Mouse (Mus musculus): ENCODE data around the gene Sbds. TPM values are rescaled to one million over a fixed set of nuclear protein-coding genes. Genes with fewer than 3 reads are reported as not detected.

Gene Sbds
- polyA plus RNA-seq, 1 experiment, result 18.7 TPM

GRCm38 (mm10) chr5:130239856-130240255, 15.5 kb downstream of the Sbds start:
- H3K36me3 ChIP-seq (ENCODE audit: control insufficient read depth, insufficient read depth, low read length), result peaks cover 54% of the 10 kb centered on the region
- no peaks in the 10 kb centered on the region for H3K27me3 ChIP-seq (ENCODE audit: control insufficient read depth, insufficient read depth, low read length)
- TF ChIP-seq CTCF (IDR thresholded peaks at IDR 0.05; ENCODE audit: extremely low read depth, insufficient read depth, insufficient read length, insufficient replicate concordance), result no peak
- TF ChIP-seq POLR2A (IDR thresholded peaks at IDR 0.05; ENCODE audit: low read depth, low read length), result no peak
- H3K4me1 ChIP-seq (ENCODE audit: control insufficient read depth, insufficient read depth, insufficient read length), result no peaks in the 10 kb centered on the region
- no peak overlapping the region for H3K4me3 ChIP-seq (ENCODE audit: extremely low read depth, insufficient read depth, insufficient read length)
- no peak overlapping the region for H3K27ac ChIP-seq (ENCODE audit: insufficient read depth, low read length)
- DNase-seq (ENCODE audit: low read depth in 1 of 2, low spot score in 2 of 2), result no peak
- 99% methylated on average over 2 of the region's 2 CpGs for WGBS

DNA sequence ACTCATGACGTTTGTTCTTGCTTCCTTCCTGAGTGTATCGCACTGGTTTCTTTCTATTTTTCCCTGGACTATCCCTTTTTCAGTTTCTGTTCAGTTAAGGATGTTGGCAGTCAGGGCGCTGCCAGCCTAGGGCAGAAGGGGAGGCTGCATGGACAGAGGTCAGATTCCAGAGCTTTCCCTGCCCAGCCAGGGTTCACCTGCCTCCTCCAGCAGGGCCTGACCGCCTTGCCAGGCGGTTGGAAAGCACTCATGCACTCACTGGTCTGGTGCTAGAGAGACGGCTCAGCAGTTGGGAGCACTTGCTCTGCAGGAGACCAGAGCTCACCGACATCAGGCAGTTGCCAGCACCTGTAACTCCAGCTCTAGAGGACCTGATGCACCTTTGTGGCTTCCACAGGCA, 16.1 kb downstream of the Sbds start:
- Histone ChIP-seq H3K36me3 (ENCODE audit: control insufficient read depth, insufficient read depth, low read length) (peaks cover 56% of the 10 kb centered on the region), H3K4me3 (ENCODE audit: extremely low read depth, insufficient read depth, insufficient read length) (no peak overlapping the region), H3K27ac (ENCODE audit: insufficient read depth, low read length) (no peak overlapping the region), H3K4me1 (ENCODE audit: control insufficient read depth, insufficient read depth, insufficient read length) (no peaks in the 10 kb centered on the region), H3K27me3 (ENCODE audit: control insufficient read depth, insufficient read depth, low read length) (no peaks in the 10 kb centered on the region)
- WGBS, result 94% methylated on average over 7 of the region's 7 CpGs
- no peak for TF ChIP-seq CTCF (IDR thresholded peaks at IDR 0.05; ENCODE audit: extremely low read depth, insufficient read depth, insufficient read length, insufficient replicate concordance)
- no peak for TF ChIP-seq POLR2A (IDR thresholded peaks at IDR 0.05; ENCODE audit: low read depth, low read length)
- DNase-seq (ENCODE audit: low read depth in 1 of 2, low spot score in 2 of 2), result no peak

- no peak overlapping the region for H3K4me3 ChIP-seq (ENCODE audit: extremely low read depth, insufficient read depth, insufficient read length)
- no peak for TF ChIP-seq CTCF (IDR thresholded peaks at IDR 0.05; ENCODE audit: extremely low read depth, insufficient read depth, insufficient read length, insufficient replicate concordance)
- no peak for TF ChIP-seq POLR2A (IDR thresholded peaks at IDR 0.05; ENCODE audit: low read depth, low read length)
- H3K4me1 ChIP-seq (ENCODE audit: control insufficient read depth, insufficient read depth, insufficient read length), result no peaks in the 10 kb centered on the region
- 94% methylated on average over 8 of the region's 8 CpGs for WGBS
- H3K36me3 ChIP-seq (ENCODE audit: control insufficient read depth, insufficient read depth, low read length), result peaks cover 67% of the 10 kb centered on the region
- DNase-seq (ENCODE audit: low read depth in 1 of 2, low spot score in 2 of 2), result no peak
- no peak overlapping the region for H3K27ac ChIP-seq (ENCODE audit: insufficient read depth, low read length)
- no peaks in the 10 kb centered on the region for H3K27me3 ChIP-seq (ENCODE audit: control insufficient read depth, insufficient read depth, low read length)
Measured at GRCm38 (mm10) chr5:130236302-130236701, 19.0 kb downstream of the Sbds start.

- Histone ChIP-seq H3K27me3 (ENCODE audit: control insufficient read depth, insufficient read depth, low read length) (no peaks in the 10 kb centered on the region), H3K36me3 (ENCODE audit: control insufficient read depth, insufficient read depth, low read length) (peaks cover 17% of the 10 kb centered on the region), H3K4me1 (ENCODE audit: control insufficient read depth, insufficient read depth, insufficient read length) (peaks cover 2% of the 10 kb centered on the region), H3K27ac (ENCODE audit: insufficient read depth, low read length) (no peak overlapping the region), H3K4me3 (ENCODE audit: extremely low read depth, insufficient read depth, insufficient read length) (no peak overlapping the region)
- WGBS, result 34% methylated on average over 4 of the region's 4 CpGs
- TF ChIP-seq CTCF (IDR thresholded peaks at IDR 0.05; ENCODE audit: extremely low read depth, insufficient read depth, insufficient read length, insufficient replicate concordance), result no peak
- DNase-seq (ENCODE audit: low read depth in 1 of 2, low spot score in 2 of 2), result no peak
Measured at GRCm38 (mm10) chr5:130228120-130228519, 27.2 kb downstream of the Sbds start.

- Histone ChIP-seq H3K36me3 (ENCODE audit: control insufficient read depth, insufficient read depth, low read length) (peaks cover 5% of the 10 kb centered on the region), H3K27ac (ENCODE audit: insufficient read depth, low read length) (no peak overlapping the region)
- WGBS, result 96% methylated on average over 3 of the region's 3 CpGs
Measured at GRCm38 (mm10) chr5:130226790-130227189, 28.5 kb downstream of the Sbds start.

DNA sequence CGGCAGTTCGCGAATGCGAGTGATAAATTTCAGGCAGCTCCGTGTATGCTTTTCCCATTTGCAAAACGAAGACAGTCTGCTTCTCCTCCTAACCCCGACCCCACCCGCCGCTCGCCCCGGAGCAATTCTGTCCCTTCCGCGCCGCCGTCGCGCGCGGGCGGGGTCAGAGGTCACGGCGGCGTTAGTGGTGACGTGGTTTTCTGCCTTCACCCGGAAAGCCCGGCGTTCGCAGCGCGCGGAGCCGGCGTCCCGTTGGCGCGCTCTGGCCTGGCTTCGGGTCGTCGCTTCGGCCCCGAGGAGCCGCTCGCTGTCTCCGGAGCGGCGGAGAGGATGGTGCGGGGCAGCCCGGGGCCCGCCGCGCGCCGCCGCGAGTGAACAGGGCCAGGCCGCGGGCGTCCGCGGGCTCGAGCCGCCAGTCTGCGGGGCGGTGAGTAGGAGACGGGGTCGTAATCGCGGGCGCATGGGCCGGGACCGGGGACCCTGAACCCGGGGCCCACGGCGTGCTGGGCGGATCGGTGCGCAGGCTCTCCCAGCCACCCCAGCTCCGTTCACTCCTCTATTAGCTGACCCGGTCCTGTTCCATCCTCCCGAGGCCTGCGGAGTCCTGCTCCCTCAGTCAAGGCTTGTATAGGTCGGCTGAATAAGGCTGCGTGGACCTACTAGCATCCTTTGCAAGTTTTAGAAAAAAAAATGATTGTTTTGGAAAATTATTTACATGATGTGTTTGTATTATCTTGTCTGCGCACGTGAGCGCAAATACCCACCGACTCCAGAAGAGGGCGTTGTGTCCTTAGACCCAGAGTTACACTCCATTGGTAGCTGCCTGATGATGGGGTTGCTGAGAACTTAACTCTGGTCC, 33.0 kb downstream of the Sbds start:
- Histone ChIP-seq H3K27me3 (ENCODE audit: control insufficient read depth, insufficient read depth, low read length) (no peaks in the 10 kb centered on the region), H3K4me3 (ENCODE audit: extremely low read depth, insufficient read depth, insufficient read length) (peak overlapping the region; percentile 88), H3K27ac (ENCODE audit: insufficient read depth, low read length) (peak overlapping the region; percentile 71), H3K36me3 (ENCODE audit: control insufficient read depth, insufficient read depth, low read length) (no peaks in the 10 kb centered on the region), H3K4me1 (ENCODE audit: control insufficient read depth, insufficient read depth, insufficient read length) (peaks cover 4% of the 10 kb centered on the region)
- under 1% methylated on average over 86 of the region's 88 CpGs for WGBS
- peak; percentile 76 to 90 for DNase-seq (ENCODE audit: low read depth in 1 of 2, low spot score in 2 of 2)
- TF ChIP-seq CTCF (IDR thresholded peaks at IDR 0.05; ENCODE audit: extremely low read depth, insufficient read depth, insufficient read length, insufficient replicate concordance), result no peak
- TF ChIP-seq POLR2A (IDR thresholded peaks at IDR 0.05; ENCODE audit: low read depth, low read length), result peak; percentile 71

More at GRCm38 (mm10) chr5:130226790-130227189, 28.5 kb downstream of the Sbds start:
- TF ChIP-seq CTCF (IDR thresholded peaks at IDR 0.05; ENCODE audit: extremely low read depth, insufficient read depth, insufficient read length, insufficient replicate concordance) (no peak), POLR2A (IDR thresholded peaks at IDR 0.05; ENCODE audit: low read depth, low read length) (no peak)
- no peaks in the 10 kb centered on the region for H3K27me3 ChIP-seq (ENCODE audit: control insufficient read depth, insufficient read depth, low read length)
- H3K4me3 ChIP-seq (ENCODE audit: extremely low read depth, insufficient read depth, insufficient read length), result no peak overlapping the region
- peaks cover 4% of the 10 kb centered on the region for H3K4me1 ChIP-seq (ENCODE audit: control insufficient read depth, insufficient read depth, insufficient read length)
- no peak for DNase-seq (ENCODE audit: low read depth in 1 of 2, low spot score in 2 of 2)

DNA sequence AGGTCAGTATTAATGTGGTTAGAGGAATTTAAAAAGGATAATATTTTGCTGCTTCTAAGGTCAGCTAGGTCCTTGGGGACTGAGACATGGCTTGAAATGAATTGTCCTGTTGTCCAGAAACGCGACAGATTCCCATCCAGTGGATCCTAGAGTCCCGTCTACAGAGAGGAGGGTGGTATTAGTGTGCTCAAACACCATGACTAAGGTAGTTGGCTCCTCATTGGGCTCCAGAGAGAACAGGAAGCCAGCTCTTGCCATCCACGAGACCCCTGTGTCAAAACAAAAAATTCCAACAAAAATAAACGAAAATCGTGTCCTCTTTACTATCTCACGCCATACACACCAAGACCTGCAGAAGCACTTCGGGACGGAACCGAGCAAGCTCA, 33.6 kb downstream of the Sbds start:
- H3K4me3 ChIP-seq (ENCODE audit: extremely low read depth, insufficient read depth, insufficient read length), result peak overlapping the region; percentile 88
- H3K4me1 ChIP-seq (ENCODE audit: control insufficient read depth, insufficient read depth, insufficient read length), result peaks cover 4% of the 10 kb centered on the region

More for the DNA sequence above, 33.6 kb downstream of the Sbds start:
- Histone ChIP-seq H3K27ac (ENCODE audit: insufficient read depth, low read length) (peak overlapping the region; percentile 71), H3K27me3 (ENCODE audit: control insufficient read depth, insufficient read depth, low read length) (no peaks in the 10 kb centered on the region), H3K36me3 (ENCODE audit: control insufficient read depth, insufficient read depth, low read length) (no peaks in the 10 kb centered on the region)
- TF ChIP-seq CTCF (IDR thresholded peaks at IDR 0.05; ENCODE audit: extremely low read depth, insufficient read depth, insufficient read length, insufficient replicate concordance) (no peak), POLR2A (IDR thresholded peaks at IDR 0.05; ENCODE audit: low read depth, low read length) (no peak)
- DNase-seq (ENCODE audit: low read depth in 1 of 2, low spot score in 2 of 2), result no peak
- under 1% methylated on average over 10 of the region's 10 CpGs for WGBS

Data from spleen, adult 2 months (tissue).